Mouse (Mus musculus) E14TG2a.4 (cell line): ENCODE data around the gene Grip1.
A peak's percentile ranks its signal among the peaks of the same experiment; 100 is the strongest.

Experiments used
- H3K27me3 ChIP-seq: 2 replicates; pipeline ENCODE4 v1.6.1; 2014; ENCODE audit warnings: low read length, control low read depth; ENCODE audit not compliant: insufficient read depth
- H3K36me3 ChIP-seq: 2 replicates; pipeline ENCODE4 v1.6.1; 2014; ENCODE audit warnings: low read length, control low read depth; ENCODE audit not compliant: insufficient read depth
- H3K4me1 ChIP-seq: replicated peaks from 2 replicates; pipeline ENCODE4 v1.6.1; 2014; ENCODE audit warnings: low read depth, low read length, control low read depth
- H3K4me3 ChIP-seq: replicated peaks from 2 replicates; pipeline ENCODE4 v1.5.1; 2014; ENCODE audit warnings: mild to moderate bottlenecking, low read length
- H3K9me3 ChIP-seq: 2 replicates; pipeline ENCODE4 v1.6.1; 2014; ENCODE audit warnings: low read length, control low read depth
- CTCF ChIP-seq: conservative IDR thresholded peaks from 2 replicates; pipeline ENCODE4 v1.5.1; 2014; ENCODE audit warnings: low read length
- NANOG ChIP-seq: IDR thresholded peaks from 2 replicates; pipeline ENCODE4 v1.6.1; 2014; ENCODE audit warnings: borderline replicate concordance, low read length, mixed read lengths
- POU5F1 ChIP-seq: IDR thresholded peaks from 2 replicates; pipeline ENCODE4 v1.6.1; 2014; ENCODE audit warnings: low read length, borderline replicate concordance

Grip1 gene

DNA sequence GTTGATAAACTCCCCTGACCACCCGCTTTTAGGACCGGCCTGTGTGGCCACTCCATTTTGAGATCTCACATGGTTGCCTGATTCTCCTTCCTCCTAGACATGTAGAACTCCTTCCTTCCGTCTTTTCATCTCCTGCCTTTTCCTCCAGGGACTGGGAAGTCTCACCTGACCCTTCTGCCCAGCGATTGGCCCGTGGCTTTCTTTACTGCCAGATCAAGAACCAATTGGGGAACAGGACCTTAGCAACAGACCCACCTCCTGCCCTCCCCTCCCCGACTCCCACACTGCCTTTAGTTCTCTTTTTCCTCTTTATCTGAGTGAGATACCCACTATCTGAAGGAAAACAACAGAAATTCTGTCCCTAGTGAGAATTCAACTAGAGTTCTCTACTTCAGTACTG, 180.9 kb downstream of the Grip1 start:
- H3K27me3 ChIP-seq: 0 out of 2 replicates have a peak, but pooled peaks cover 4% of the 10 kb centered on the region
- H3K4me3 ChIP-seq: no peak overlapping the region
- H3K9me3 ChIP-seq: no peaks in the 10 kb centered on the region
- H3K36me3 ChIP-seq: no peaks in the 10 kb centered on the region
- TF ChIP-seq NANOG (no peak), POU5F1 (no peak), CTCF (no peak)
- no peaks in the 10 kb centered on the region for H3K4me1 ChIP-seq

DNA sequence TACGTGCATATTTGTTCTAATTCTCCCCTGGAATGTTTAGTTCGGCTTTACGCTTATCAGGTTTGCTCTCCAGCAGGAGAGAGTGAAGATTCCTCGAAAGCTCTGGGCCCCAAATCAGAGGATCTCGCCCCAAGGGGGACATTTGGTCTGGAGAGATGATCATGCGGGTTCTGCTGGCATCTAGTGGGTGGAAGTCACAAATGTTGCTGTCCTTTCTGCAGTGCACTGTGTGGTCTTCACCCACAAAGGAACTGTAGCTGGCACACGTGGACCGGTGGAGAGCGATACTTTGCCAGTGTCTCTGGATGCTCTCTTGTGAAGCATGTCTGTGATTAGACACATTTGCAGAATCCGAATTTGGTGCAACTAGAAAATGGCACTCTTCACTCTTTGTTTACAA, 186.9 kb downstream of the Grip1 start:
- TF ChIP-seq NANOG: no peak
- no peaks in the 10 kb centered on the region for H3K36me3 ChIP-seq
- H3K4me3 ChIP-seq: no peak overlapping the region
- no peaks in the 10 kb centered on the region for H3K9me3 ChIP-seq
- H3K27me3 ChIP-seq: no peaks in the 10 kb centered on the region; the same call in 1 of the 2 replicates
- H3K4me1 ChIP-seq: no peaks in the 10 kb centered on the region

DNA sequence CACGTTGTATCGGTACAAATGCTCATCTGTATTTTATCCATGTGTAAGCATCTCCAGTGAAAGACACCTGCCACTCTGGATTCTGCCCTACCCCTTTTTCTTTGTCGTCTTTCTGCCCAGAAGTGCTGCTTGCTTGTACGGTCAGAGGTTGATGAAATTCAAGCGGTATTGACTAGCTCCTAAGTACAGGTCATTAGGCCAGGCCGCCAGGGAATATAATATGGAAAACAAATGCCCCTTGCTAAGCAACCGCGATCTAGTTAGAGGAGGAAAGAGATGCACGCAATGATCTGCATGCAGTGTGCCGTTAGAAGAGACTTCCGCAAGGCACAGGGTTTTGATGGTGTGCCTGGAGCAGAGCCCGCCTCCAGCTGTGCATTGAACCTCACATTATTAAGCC, 187.4 kb downstream of the Grip1 start:
- H3K36me3 ChIP-seq: no peaks in the 10 kb centered on the region
- no peaks in the 10 kb centered on the region for H3K4me1 ChIP-seq
- TF ChIP-seq POU5F1 (no peak), CTCF (no peak), NANOG (no peak)
- H3K9me3 ChIP-seq: no peaks in the 10 kb centered on the region
- no peak overlapping the region for H3K4me3 ChIP-seq
- H3K27me3 ChIP-seq: no peaks in the 10 kb centered on the region; the same call in 1 of the 2 replicates

DNA sequence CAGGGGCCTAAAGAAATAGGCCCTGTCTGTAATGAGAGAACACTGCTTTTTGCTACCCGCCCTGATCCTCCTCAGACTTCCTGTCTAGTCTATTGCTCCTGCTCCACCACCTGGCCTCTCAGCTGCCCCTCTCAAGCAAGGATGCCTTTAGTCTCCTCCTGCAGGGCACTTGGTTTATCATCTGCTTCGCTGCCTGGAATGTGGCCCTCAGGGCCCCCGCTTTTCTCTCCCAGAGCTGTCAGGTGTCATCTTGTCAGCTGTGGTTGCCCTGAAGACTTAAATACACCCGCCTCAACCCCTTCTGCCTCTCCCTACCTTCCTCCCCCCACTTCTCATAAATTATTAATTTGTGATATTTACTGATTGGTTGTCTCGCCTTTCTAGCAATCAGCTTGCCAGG, 190.7 kb downstream of the Grip1 start:
- Histone ChIP-seq H3K9me3 (no peaks in the 10 kb centered on the region), H3K4me3 (no peak overlapping the region), H3K36me3 (no peaks in the 10 kb centered on the region), H3K27me3 (no peaks in the 10 kb centered on the region; the same call in 1 of the 2 replicates), H3K4me1 (peaks cover 6% of the 10 kb centered on the region; the same call in 1 of the 2 replicates)
- TF ChIP-seq POU5F1: no peak
- no peak for TF ChIP-seq CTCF
- TF ChIP-seq NANOG: no peak

DNA sequence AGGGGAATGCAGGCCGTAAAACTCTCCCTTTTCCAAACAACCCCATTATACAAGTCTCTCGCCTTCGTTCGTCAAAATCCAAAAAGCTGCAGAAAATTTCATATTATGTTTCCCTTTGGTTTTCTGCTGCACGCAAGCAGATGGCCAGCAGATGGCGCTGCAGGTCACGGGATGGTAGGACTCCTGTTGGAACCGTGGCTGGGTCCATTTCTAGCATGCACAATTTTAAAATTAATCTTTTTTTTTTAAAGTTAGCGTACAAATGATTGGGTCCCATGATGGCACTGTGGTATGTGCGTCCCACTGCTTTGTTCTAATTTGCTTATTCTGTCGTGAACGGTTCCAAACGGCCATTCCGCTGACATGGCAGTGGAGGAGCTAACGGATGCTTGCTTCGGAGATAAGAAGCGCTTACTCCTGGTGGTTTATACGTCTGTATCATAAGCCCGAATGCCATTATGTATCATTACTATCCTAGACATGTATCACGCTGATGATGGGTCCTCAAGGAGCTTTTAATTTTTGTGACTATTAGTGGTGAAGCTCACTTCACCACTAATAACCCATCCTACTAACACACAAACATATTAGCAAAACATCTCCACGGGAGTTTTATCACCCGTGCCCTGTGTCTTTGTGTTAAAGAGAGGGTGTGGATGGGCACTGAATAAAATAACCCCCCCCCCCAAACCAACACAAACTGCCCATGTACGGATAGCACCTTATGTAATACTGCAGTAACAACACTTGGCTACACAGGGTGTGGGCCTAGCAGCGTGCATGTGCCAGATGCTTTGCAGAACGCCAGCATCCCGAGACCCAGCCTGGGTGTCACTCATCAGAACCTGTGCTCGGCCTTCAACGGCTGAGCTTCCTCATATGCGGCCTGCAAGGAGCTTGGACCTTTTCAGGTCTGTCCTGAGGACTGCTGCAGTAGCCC, 193.1 kb downstream of the Grip1 start:
- Histone ChIP-seq H3K9me3 (no peaks in the 10 kb centered on the region), H3K36me3 (no peaks in the 10 kb centered on the region), H3K27me3 (no peaks in the 10 kb centered on the region), H3K4me1 (peaks cover 6% of the 10 kb centered on the region; the same call in 1 of the 2 replicates), H3K4me3 (no peak overlapping the region)
- TF ChIP-seq NANOG: no peak
- TF ChIP-seq CTCF: peak; percentile 79

DNA sequence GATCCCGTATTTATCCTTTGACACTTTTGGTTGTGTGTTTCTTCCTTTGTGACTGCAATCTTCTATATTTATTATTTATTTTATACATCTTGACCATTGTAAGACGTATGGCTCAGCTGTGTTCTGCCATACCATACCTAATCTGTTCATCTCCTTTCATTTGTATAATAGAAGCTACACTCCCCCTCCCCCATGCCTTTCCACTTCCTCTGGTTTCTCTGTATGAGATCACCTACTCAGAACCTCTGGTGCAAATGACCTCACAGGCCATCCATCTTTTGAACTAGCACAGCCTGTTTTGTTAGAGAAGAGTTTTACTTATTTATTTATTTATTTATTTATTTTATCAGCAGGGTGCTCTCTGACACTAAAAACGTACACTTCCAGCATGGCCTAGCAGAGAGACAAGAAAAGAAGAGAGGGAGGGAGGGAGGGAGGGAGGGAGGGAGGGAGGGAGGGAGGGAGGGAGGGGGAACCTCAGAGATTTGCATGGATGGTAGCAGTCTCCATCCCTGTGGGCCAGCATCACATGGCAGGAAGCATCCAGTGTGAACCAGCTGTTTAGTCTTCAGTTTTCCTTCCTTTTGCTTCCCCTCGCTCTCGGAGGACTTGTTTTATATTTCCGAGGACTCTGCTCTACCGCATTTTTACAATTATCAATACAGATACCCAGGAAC, 207.2 kb downstream of the Grip1 start:
- no peaks in the 10 kb centered on the region for H3K36me3 ChIP-seq
- TF ChIP-seq CTCF (no peak), POU5F1 (no peak), NANOG (no peak)
- no peak overlapping the region for H3K4me3 ChIP-seq
- H3K4me1 ChIP-seq: peaks cover 24% of the 10 kb centered on the region
- peaks cover 15% of the 10 kb centered on the region for H3K9me3 ChIP-seq
- peaks cover 7% of the 10 kb centered on the region; the same call in 1 of the 2 replicates for H3K27me3 ChIP-seq

DNA sequence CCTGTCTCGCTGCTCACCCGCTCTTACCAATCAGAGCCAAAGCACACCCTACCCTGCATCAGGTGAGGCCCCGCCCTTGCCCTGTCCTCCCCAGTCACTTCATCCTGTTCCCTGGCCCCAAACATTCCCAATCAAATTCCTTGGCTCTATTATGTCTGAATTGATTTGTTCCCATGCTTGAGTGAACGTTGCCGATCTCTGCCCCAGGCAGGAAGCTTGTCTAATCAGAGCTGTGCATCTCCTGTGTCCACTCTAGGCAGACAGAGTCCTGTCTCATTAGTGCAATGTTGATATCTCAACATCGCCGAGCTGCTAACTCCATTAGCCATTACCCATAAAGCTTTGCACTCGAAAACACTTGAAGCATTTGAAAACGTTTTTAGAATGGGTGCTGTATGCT, 210.0 kb downstream of the Grip1 start:
- Histone ChIP-seq H3K27me3 (peaks cover 7% of the 10 kb centered on the region; the same call in 1 of the 2 replicates), H3K36me3 (no peaks in the 10 kb centered on the region), H3K4me1 (peaks cover 36% of the 10 kb centered on the region), H3K9me3 (no peaks in the 10 kb centered on the region), H3K4me3 (no peak overlapping the region)
- TF ChIP-seq NANOG (no peak), CTCF (no peak), POU5F1 (no peak)

DNA sequence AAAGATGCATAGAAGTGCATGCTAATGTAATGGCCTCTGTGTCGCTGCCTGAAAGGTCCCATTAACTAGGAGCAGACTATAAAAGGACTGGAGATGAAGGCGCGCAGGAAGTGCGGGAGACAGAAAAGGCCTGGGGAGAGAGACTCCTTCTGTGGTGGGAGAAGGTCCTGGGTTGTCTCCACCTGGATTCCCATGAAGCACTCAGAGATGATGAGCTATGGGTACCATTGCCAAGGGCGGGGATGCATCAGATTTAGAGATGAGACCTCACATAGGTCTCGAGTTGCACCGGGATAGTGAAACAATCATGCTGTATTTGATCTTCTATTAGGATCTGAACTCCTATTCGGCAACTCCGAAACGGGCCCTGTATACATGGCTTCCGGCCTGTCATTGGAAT, 212.8 kb downstream of the Grip1 start:
- H3K4me1 ChIP-seq: peaks cover 35% of the 10 kb centered on the region
- H3K9me3 ChIP-seq: no peaks in the 10 kb centered on the region
- no peak overlapping the region for H3K4me3 ChIP-seq
- no peaks in the 10 kb centered on the region for H3K36me3 ChIP-seq
- peaks cover 7% of the 10 kb centered on the region; the same call in 1 of the 2 replicates for H3K27me3 ChIP-seq
- TF ChIP-seq CTCF (no peak), POU5F1 (no peak), NANOG (no peak)

DNA sequence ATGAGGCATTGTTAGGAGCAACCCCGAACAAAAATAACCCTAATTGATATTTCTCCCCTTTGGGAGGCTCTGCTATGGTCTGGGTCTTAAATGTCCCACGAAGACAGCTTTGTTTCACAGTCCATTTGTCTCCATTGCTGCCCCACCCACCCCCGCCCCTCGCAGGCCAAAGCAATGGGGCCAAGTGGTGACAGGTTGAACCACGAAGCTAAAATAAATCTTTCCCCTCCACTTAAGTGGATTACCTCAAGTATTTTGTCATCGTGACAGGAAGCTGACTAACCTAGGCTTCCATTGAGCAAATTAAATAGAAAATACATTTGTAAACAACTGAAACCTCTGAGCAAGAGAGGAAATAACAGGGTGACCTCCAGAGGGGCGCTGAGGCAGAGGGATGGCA, 216.8 kb downstream of the Grip1 start:
- no peaks in the 10 kb centered on the region for H3K9me3 ChIP-seq
- H3K27me3 ChIP-seq: no peaks in the 10 kb centered on the region
- H3K36me3 ChIP-seq: no peaks in the 10 kb centered on the region
- H3K4me1 ChIP-seq: peaks cover 22% of the 10 kb centered on the region
- H3K4me3 ChIP-seq: no peak overlapping the region
- TF ChIP-seq POU5F1: no peak
- TF ChIP-seq NANOG: no peak
- TF ChIP-seq CTCF: no peak
